Mouse (Mus musculus) olfactory bulb, adult 2 months (tissue): Measurements from ENCODE around the gene Anks1b.

ENCODE experiments used
- CTCF ChIP-seq: fragments of 200-500 bp; IDR thresholded peaks from 2 replicates; pipeline ENCODE4 v1.5.1; 2012; ENCODE audit warnings: low read depth, mild to moderate bottlenecking, low read length, moderate library complexity; ENCODE audit not compliant: insufficient read depth
- POLR2A ChIP-seq: fragments of 200-500 bp; IDR thresholded peaks from 2 replicates; pipeline ENCODE4 v1.6.1; 2012; ENCODE audit warnings: mild to moderate bottlenecking, low read depth, low read length, moderate library complexity; ENCODE audit not compliant: insufficient read depth

DNA sequence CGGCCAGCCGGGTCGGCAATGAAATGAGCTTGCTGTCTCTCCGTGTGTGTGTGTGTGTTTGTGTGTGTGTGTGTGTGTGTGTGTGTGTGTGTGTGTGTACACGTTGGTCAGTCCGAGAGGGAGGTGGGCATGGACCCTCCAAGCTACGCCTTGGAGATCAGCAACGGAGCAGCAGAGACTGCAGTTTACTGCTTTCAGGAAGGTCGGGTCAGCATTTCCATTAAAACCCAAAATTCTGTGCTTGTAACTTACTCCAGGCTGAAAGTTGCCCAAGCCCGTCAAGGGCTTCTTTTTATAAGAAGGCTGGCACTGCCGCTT lies 956.9 kb downstream of the Anks1b start:
- TF ChIP-seq CTCF: no peak
- no peak for TF ChIP-seq POLR2A
